Mouse (Mus musculus) heart, adult 10 weeks (tissue): ENCODE measurements around the gene Lrrn4. TPM values are rescaled to one million over a fixed set of nuclear protein-coding genes. Genes with fewer than 3 reads are reported as not detected.

Experiments
- polyA plus RNA-seq: library from polyadenylated mRNA; stranded (reverse); fragments of 350-450 nt; fragmentation: Illumina TruSeq; extraction: RNeasy Lipid Tissue Mini Kit (QIAGEN cat#74804); gene quantifications from one replicate; pipeline ENCODE4 v1.2.3, GENCODE M21; 2014; ENCODE audit warnings: low read depth, low replicate concordance

Gene Lrrn4
- 7.4 TPM for polyA plus RNA-seq

DNA sequence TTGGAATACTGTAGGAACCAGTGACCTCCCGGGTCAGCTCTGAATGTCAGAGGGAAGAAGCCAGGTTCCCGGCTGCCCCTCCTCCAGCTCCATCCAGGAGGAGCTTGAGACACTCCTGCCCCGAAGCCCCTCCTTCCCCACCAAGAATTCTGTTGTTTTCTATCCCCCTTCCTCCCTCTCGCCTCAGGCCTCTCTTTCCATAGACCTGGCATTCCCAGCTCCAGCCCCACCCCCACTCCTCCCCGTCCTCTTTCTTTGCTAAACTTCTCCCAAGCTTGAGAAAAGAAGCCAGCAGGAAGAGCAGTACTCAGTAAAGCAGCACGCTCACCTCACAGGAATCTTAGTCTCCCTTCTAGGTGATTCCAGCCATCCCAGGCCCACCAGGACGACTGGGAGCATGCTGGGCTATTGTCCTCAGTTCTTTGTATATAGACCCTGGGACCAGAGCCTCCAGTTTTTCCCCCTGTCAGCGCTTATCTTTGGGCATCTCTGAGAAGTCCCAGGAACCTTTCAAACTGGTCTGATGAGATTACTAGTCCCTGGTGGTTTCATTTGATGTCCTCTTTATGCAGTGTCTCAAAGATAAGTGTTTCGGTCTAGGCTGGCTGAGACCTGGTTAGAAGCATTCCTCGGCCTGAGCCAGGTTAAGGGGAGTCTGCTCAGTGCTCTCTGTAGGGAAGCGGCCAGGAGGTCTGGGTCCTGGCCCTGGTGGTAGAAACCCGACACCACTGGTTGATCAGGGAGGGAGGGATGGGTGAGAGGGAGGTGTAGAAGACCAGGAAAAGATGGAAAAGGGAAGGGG lies at the start of gene Lrrn4:
Gene Lrrn4 (minus strand): TSS at position 48 of the 802 bp plus-strand sequence.

DNA sequence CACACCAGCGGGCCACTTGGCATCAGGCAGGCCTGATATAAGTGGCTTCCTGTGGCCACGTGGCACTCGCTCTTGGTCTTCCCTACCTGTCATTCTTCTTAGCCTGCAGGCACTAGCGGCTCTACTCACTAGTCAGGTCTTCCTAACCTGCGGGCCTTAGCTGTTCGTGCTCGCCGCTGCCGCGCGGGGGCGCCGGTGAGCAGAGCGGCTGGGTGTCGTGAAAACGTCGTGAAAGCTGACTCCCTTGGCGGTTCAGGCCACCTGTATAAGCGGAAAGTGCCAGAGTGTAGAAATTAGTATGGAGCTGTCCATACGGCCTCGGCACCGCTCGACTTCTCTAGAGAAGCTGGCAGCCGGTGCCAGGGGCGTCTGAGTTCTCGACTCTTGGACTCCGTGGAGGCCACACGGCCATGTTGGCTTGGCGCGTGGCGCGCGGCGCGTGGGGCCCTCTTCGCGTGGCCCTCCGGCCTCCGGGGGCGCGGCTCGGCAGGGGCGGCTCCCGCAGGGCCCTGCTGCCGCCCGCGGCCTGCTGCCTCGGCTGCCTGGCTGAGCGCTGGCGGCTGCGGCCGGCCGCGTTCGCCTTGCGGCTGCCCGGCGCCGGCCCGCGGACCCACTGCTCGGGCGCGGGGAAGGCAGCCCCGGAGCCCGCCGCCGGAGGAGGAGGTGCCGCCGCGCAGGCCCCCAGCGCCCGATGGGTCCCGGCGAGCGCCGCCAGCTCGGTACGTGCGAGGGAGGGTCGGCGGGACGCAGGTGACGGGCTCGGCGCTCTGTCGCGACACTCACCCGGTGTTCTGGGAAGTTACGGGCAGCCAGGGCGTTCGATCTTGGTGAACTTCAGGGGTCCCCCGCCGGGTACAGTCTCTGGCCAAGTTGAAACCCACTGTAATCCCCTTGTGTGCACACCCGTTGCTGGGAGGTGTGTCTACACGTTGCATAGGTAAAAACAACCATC lies 34.0 kb downstream of the Lrrn4 start, which contains the start of gene Crls1:
Gene Crls1 (plus strand): TSS at position 260 of the 952 bp plus-strand sequence.

Other genes starting within 250 kb of the Lrrn4 start
- 54.5 TPM for gene Shld1, start 194.0 kb downstream of the Lrrn4 start, polyA plus RNA-seq
- gene Chgb, start 99.6 kb downstream of the Lrrn4 start, polyA plus RNA-seq = 0.21 TPM
- gene Trmt6, start 64.8 kb downstream of the Lrrn4 start, polyA plus RNA-seq = 9.6 TPM
- gene Mcm8, start 64.8 kb downstream of the Lrrn4 start, polyA plus RNA-seq = 3.6 TPM
- 30.4 TPM for gene Crls1, start 34.2 kb downstream of the Lrrn4 start, polyA plus RNA-seq
- gene Fermt1, start 65.0 kb upstream of the Lrrn4 start, polyA plus RNA-seq = not detected